Mouse (Mus musculus) liver, embryonic 14.5 days (tissue): ENCODE measurements around the gene Prdm4. TPM values are rescaled to one million over a fixed set of nuclear protein-coding genes. Genes with fewer than 3 reads are reported as not detected.

Source experiments
- ATAC-seq: fragments of 200-750 bp; cut with Nextera tagmentation; 2 replicates; pipeline ENCODE4 v1.8.0; 2017; ENCODE audit warnings: moderate number of reproducible peaks, mild to moderate bottlenecking, moderate library complexity; ENCODE audit not compliant: insufficient read depth
- DNase-seq, 3 experiments: peaks; one replicate each; pipeline ENCODE4 v3.0.0-alpha.2; 2012 to 2013; ENCODE audit warnings: low read depth in 3 of 3, low spot score in 3 of 3
- H3K27ac ChIP-seq: fragments of 300-500 bp; sonication (generic); 2 replicates; pipeline ENCODE4 v1.5.1; 2014; ENCODE audit warnings: moderate library complexity, mild to moderate bottlenecking, control low read depth, inconsistent platforms
- H3K27me3 ChIP-seq: fragments of 300-500 bp; sonication (generic); 2 replicates; pipeline ENCODE4 v1.6.1; 2014; ENCODE audit warnings: mild to moderate bottlenecking, low read length, moderate library complexity; ENCODE audit not compliant: control insufficient read depth, insufficient read depth
- H3K36me3 ChIP-seq: fragments of 300-500 bp; sonication (generic); replicated peaks from 2 replicates; pipeline ENCODE4 v1.6.1; 2014; ENCODE audit warnings: low read depth; ENCODE audit not compliant: control insufficient read depth, insufficient read depth
- H3K4me1 ChIP-seq, 2 experiments: fragments of 200-500 bp in 1 of 2; fragments of 300-500 bp in 1 of 2; sonication (generic) in 1 of 2; replicated peaks; 2 replicates each; pipeline ENCODE4 v1.6.1; 2012 to 2014; ENCODE audit warnings: antibody characterized with exemption in 1 of 2, inconsistent platforms in 1 of 2, low read length in 1 of 2; ENCODE audit not compliant: control insufficient read depth in 2 of 2, insufficient read depth in 2 of 2
- H3K4me2 ChIP-seq: fragments of 300-500 bp; sonication (generic); 2 replicates; pipeline ENCODE4 v1.6.1; 2014; ENCODE audit warnings: low read depth, mild to moderate bottlenecking, control low read depth, moderate library complexity
- H3K4me3 ChIP-seq, 2 experiments: fragments of 200-500 bp in 1 of 2; fragments of 300-500 bp in 1 of 2; sonication (generic) in 1 of 2; 2 replicates each; pipeline ENCODE4 v1.5.1; 2012 to 2014; ENCODE audit warnings: low read depth in 2 of 2, low read length in 2 of 2, mild to moderate bottlenecking in 2 of 2, control low read depth in 1 of 2, inconsistent platforms in 1 of 2, moderate library complexity in 1 of 2; ENCODE audit not compliant: insufficient read depth in 1 of 2
- H3K9ac ChIP-seq: fragments of 300-500 bp; sonication (generic); replicated peaks from 2 replicates; pipeline ENCODE4 v1.6.1; 2014; ENCODE audit warnings: mild to moderate bottlenecking, control low read depth, moderate library complexity
- H3K9me3 ChIP-seq: fragments of 300-500 bp; sonication (generic); 2 replicates; pipeline ENCODE4 v1.6.1; 2016; ENCODE audit warnings: low read length, mixed read lengths; ENCODE audit not compliant: control insufficient read depth
- CTCF ChIP-seq: IDR thresholded peaks from 2 replicates; pipeline ENCODE4 v1.5.1; 2016; ENCODE audit warnings: antibody characterized with exemption, low read depth, control low read depth
- EP300 ChIP-seq: IDR thresholded peaks from 2 replicates; pipeline ENCODE4 v1.6.1; 2016; ENCODE audit warnings: antibody characterized with exemption, low read depth
- WGBS: fragments of 180-500 bp; shearing (Covaris S2); extraction: QIAGEN DNeasy Blood & Tissue Kit; methylation state at CpG from one replicate; pipeline ENCODE4 v1.1.7; 2014; ENCODE audit not compliant: insufficient replicate concordance; 5-methylcytosine and 5-hydroxymethylcytosine counted together
- polyA plus RNA-seq, 2 experiments: library from polyadenylated mRNA; depleted of rRNA in 1 of 2; stranded (reverse) in 1 of 2; unstranded in 1 of 2; fragments of >200 nt; fragmentation: Nextera tagmentation in 1 of 2; extraction: Ambion mirVana in 1 of 2; gene quantifications; 2 replicates each; pipeline versions ENCODE4 v1.2.1 to v1.2.3; 2012 to 2014

Prdm4 gene
- polyA plus RNA-seq, 2 experiments = 5.9 to 8.6 TPM

DNA sequence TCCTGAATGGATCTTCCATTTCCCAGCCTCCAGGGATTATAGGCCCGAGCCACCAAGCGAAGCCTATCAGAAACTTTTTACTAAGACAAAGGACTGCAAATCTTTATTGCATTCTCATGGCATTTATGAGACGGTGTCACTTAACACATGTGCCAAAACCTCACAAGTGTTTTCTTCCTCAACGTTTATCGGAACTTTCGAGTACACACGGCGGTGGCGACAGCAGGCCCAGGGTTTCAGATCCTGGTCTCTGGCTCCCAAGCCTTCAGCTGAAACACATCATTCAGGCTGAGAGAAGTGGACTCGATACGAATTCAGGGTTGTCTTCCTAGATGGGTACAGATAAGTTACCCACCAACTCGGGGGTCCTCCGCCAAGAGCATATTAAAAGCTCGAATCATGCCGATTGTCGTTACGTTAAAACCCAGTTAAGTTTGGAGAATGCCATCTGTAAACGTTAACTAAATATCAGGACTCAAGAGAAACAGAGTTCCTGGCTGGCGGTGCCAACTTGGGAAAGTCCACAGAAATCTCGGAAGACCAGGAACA is 40.0 kb upstream of the Prdm4 start:
- Histone ChIP-seq H3K4me1 (peaks cover 0 to 6% of the 10 kb centered on the region in 2 experiments; a peak in 1 of 4 replicates), H3K9ac (peak overlapping the region; percentile 94), H3K27me3 (no peaks in the 10 kb centered on the region), H3K27ac (peak overlapping the region; percentile 29; the same call in 1 of the 2 replicates), H3K9me3 (no peaks in the 10 kb centered on the region), H3K36me3 (peaks cover 21% of the 10 kb centered on the region), H3K4me2 (peak overlapping the region; percentile 88), H3K4me3 (peak overlapping the region; percentile 91 to 97)
- DNase-seq = peak in 1 of 3 experiments; percentile 4
- TF ChIP-seq CTCF (no peak), EP300 (no peak)
- ATAC-seq = 0 out of 2 replicates have a peak, but pooled peaks have one; percentile 13
- 2% methylated on average over 20 of the region's 20 CpGs for WGBS

DNA sequence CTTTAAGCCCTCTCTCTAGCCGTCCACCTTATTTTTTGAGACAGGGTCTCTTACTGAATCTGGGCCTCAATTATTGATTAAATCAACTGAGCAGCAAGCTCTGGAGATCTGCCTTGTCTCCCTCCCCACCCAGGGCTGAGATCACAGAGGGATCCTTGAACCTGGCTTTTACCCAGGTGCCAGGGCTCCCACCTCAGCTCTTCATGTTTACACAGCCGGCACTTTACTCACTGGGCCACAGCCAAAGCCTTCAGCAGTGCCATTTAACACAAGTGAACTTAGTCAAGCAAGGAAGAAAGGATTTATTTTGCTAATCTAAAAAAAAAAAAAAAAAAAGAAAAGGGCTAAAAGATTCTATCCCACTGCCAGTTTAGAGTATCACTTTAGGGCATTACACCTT is 37.5 kb upstream of the Prdm4 start:
- no peak for ATAC-seq
- 65% methylated on average over 2 of the region's 2 CpGs for WGBS

DNA sequence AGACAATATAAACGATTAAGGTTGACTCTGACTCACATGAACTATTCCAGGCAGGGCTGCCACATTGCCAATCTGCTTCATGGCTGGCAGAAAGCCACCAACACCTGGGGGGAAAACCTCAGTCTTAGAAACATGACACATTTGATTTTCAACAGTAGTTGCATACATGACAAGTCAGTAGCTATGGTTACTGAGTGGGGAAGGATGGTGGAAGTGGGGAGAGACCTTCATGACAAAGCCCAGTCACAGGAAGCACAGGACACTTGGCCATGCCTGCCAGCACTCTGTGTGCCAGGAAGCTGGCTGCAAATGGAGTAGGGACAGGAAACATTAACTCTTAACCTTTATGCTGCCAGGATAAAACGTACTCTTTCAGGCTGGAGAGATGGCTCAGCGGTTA is 36.5 kb upstream of the Prdm4 start:
- Histone ChIP-seq H3K9me3 (no peaks in the 10 kb centered on the region), H3K4me3 (no peak overlapping the region), H3K27ac (no peak overlapping the region), H3K27me3 (no peaks in the 10 kb centered on the region), H3K4me1 (peaks cover 0 to 6% of the 10 kb centered on the region in 2 experiments; a peak in 1 of 4 replicates), H3K4me2 (no peak overlapping the region), H3K36me3 (peaks cover 28% of the 10 kb centered on the region), H3K9ac (no peak overlapping the region)
- DNase-seq (no peak), ATAC-seq (no peak)
- TF ChIP-seq EP300 = no peak
- TF ChIP-seq CTCF = no peak
- 76% methylated on average over 3 of the region's 3 CpGs for WGBS

More for the DNA sequence above, 37.5 kb upstream of the Prdm4 start:
- no peak for TF ChIP-seq EP300
- TF ChIP-seq CTCF = no peak
- Histone ChIP-seq H3K9me3 (no peaks in the 10 kb centered on the region), H3K27me3 (no peaks in the 10 kb centered on the region), H3K4me3 (no peak overlapping the region), H3K36me3 (peaks cover 21% of the 10 kb centered on the region), H3K4me1 (peaks cover 0 to 6% of the 10 kb centered on the region in 2 experiments; a peak in 1 of 4 replicates), H3K9ac (no peak overlapping the region), H3K4me2 (no peak overlapping the region), H3K27ac (no peak overlapping the region)
- DNase-seq = no peak

DNA sequence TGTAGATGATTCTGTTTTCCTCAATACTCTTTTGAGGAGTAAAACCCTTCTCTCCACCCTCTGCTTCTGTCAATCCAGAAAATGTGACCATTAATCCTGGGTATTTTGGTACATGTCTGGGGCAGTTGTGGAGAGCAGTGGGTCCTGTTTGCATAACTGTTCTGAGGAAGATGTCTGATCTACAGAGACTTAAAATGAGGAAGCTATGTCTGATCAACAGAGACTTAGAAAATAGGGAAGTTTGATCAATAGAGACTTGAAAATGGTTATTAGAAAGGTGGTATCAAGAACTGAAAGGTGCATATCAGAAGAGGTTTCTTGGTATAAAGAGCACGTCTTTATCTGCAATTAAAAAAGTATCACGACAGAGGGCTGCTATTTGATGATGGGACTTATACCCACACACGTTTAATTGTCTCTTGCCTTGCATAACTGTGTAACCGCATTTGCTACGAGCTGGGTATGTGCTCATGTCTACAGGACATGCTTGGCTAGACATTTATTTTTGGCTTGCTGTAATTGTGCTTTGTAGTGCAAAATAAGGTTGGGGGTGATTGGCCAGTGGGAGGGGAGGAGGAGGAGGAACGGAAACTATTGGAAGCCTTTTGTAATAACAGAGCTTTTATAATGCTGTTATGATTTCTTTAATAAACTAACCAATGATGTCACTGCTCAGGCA is 35.0 kb upstream of the Prdm4 start:
- H3K4me3 ChIP-seq = no peak overlapping the region
- no peak overlapping the region for H3K9ac ChIP-seq
- TF ChIP-seq EP300 (no peak), CTCF (no peak)
- no peaks in the 10 kb centered on the region for H3K27me3 ChIP-seq
- H3K4me2 ChIP-seq = no peak overlapping the region
- no peaks in the 10 kb centered on the region for H3K9me3 ChIP-seq
- no peak overlapping the region for H3K27ac ChIP-seq
- 70% methylated on average over 6 of the region's 6 CpGs for WGBS
- ATAC-seq (no peak), DNase-seq (no peak)
- peaks cover 0 to 6% of the 10 kb centered on the region in 2 experiments; a peak in 1 of 4 replicates for H3K4me1 ChIP-seq
- H3K36me3 ChIP-seq = peaks cover 35% of the 10 kb centered on the region

DNA sequence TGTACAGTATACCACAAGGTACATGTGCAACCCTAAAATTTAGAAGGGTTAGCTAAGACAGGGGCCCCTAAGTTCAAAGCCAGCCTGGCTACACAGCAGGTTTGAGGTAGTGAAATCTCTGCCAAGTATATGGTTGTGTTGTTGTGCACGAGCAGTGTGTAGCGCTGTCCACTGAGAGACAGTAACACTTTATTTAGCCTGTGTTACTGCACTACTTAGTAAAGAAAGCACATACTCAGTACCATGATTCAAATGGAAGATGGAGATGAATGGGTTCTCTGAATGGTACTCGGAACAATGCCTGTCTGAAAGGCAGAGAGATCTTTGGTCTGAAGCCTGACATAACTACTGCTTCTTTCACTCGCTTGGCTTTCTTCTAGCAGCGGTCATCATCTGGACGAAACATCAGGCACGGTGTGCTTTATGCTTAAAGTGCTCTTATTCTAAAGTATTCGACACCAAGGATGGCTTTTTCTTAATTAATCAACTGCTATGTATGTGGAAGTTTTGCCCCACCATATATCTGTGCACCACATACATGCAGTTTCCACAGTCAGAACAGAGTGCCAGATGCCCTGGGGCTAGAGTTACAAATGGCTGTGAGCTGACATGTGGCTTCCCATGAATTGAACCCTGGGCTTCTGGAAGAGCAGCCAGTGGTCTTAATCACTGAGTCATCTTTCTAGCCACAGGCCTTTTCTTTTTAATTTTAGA is 31.7 kb upstream of the Prdm4 start:
- H3K27me3 ChIP-seq = no peaks in the 10 kb centered on the region
- DNase-seq (no peak), ATAC-seq (no peak)
- no peak overlapping the region for H3K9ac ChIP-seq
- 86% methylated on average over 8 of the region's 8 CpGs for WGBS
- H3K4me2 ChIP-seq = no peak overlapping the region
- H3K27ac ChIP-seq = no peak overlapping the region
- H3K36me3 ChIP-seq = peaks cover 41% of the 10 kb centered on the region
- H3K4me1 ChIP-seq = no peaks in the 10 kb centered on the region
- no peaks in the 10 kb centered on the region for H3K9me3 ChIP-seq
- H3K4me3 ChIP-seq = no peak overlapping the region
- TF ChIP-seq EP300 = no peak
- TF ChIP-seq CTCF = no peak
